Mouse (Mus musculus) heart, adult 2 months (tissue): ENCODE measurements around the gene Mcrip1. TPM values are rescaled to one million over a fixed set of nuclear protein-coding genes. Genes with fewer than 3 reads are reported as not detected.
"Not testable (repeated sequence)": the region's sequence is repeated elsewhere in the genome, so short reads cannot be mapped to it uniquely, and the experiment has no call there.

ENCODE experiments used
- DNase-seq, 2 experiments: peaks; one replicate each; pipeline ENCODE4 v3.0.0; 2021
- H3K27ac ChIP-seq: fragments of 200-600 bp; 2 replicates; pipeline ENCODE4 v1.8.1; 2022
- H3K27me3 ChIP-seq: fragments of 200-500 bp; 2 replicates; pipeline ENCODE4 v1.6.1; 2012; ENCODE audit warnings: mild to moderate bottlenecking, low read length, inconsistent platforms, mixed read lengths; ENCODE audit not compliant: control insufficient read depth, insufficient read depth
- H3K36me3 ChIP-seq: fragments of 200-500 bp; 2 replicates; pipeline ENCODE4 v1.6.1; 2012; ENCODE audit warnings: low read length, inconsistent platforms; ENCODE audit not compliant: control insufficient read depth, insufficient read depth
- H3K4me1 ChIP-seq: fragments of 200-500 bp; 2 replicates; pipeline ENCODE4 v1.6.1; 2011; ENCODE audit warnings: low read length; ENCODE audit not compliant: control insufficient read depth, insufficient read depth
- H3K4me3 ChIP-seq: fragments of 200-600 bp; 2 replicates; pipeline ENCODE4 v1.8.1; 2022
- H3K79me2 ChIP-seq: fragments of 200-500 bp; replicated peaks from 2 replicates; pipeline ENCODE4 v1.6.1; 2012; ENCODE audit warnings: mild to moderate bottlenecking, inconsistent platforms, low read length, moderate library complexity, mixed read lengths; ENCODE audit not compliant: control insufficient read depth, insufficient read depth
- H3K9ac ChIP-seq: fragments of 200-500 bp; 2 replicates; pipeline ENCODE4 v1.6.1; 2012; ENCODE audit warnings: low read depth, mild to moderate bottlenecking, control low read depth, inconsistent platforms, low read length, mixed read lengths
- CTCF ChIP-seq: fragments of 200-600 bp; IDR thresholded peaks from 2 replicates; pipeline ENCODE4 v1.8.1; 2022; ENCODE audit warnings: antibody characterized with exemption, mild to moderate bottlenecking, moderate library complexity
- EP300 ChIP-seq: fragments of 200-500 bp; IDR thresholded peaks from 2 replicates; pipeline ENCODE4 v1.6.1; 2011; ENCODE audit warnings: low read depth, low read length, control low read depth; ENCODE audit not compliant: insufficient read depth
- POLR2A ChIP-seq: fragments of 200-500 bp; IDR thresholded peaks from 2 replicates; pipeline ENCODE4 v1.6.1; 2011; ENCODE audit warnings: mild to moderate bottlenecking, low read depth, low read length, control low read depth; ENCODE audit not compliant: insufficient read depth
- WGBS: fragments of 180-500 bp; shearing (Covaris S2); methylation state at CpG from one replicate; pipeline ENCODE4 v1.1.7; 2018; 5-methylcytosine and 5-hydroxymethylcytosine counted together
- intact Hi-C: fragments of 180-260 bp; cut with DNase I; formaldehyde crosslinking; loops from one replicate; pipeline ENCODE4 v1.15.1; 2025
- polyA plus RNA-seq: library from polyadenylated mRNA; depleted of rRNA; stranded (reverse); fragments of >200 nt; gene quantifications from 2 replicates; pipeline ENCODE4 v1.2.3, GENCODE M21; 2012
- total RNA-seq, 2 experiments: library from RNA; stranded (reverse); gene quantifications; 2 replicates each; pipeline ENCODE4 v1.2.3; 2021

Gene Mcrip1
- total and polyA plus RNA-seq, 3 experiments = 38.5 to 84.9 (median 43.9) TPM

DNA sequence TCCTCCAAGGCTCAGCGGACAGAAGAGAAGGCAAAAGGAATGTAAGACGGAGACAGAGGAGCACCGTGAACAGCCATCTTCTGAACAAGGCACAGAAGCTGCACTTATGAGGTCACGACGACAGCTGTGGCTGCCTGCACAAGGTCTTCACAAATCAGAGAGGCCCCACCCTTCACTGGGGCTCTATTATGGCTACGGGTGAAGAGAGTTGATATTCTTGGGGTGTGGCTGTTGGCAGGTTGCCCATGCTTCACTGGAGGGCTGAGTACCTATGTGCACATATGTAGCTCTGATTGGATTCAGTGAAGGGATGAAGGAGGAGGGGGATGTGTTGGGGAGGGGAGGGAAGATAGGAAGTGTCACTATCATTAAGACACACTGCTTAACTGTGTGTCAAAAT, 31.0 kb downstream of the Mcrip1 start:
- no peak for DNase-seq
- no peak overlapping the region for H3K4me3 ChIP-seq
- H3K36me3 ChIP-seq = peaks cover 3% of the 10 kb centered on the region; the same call in 1 of the 2 replicates
- peaks cover 14% of the 10 kb centered on the region for H3K4me1 ChIP-seq
- no peak overlapping the region for H3K9ac ChIP-seq
- TF ChIP-seq POLR2A (no peak), CTCF (no peak), EP300 (no peak)
- peak overlapping the region; percentile 17; the same call in 1 of the 2 replicates for H3K27ac ChIP-seq
- H3K79me2 ChIP-seq = no peaks in the 10 kb centered on the region
- intact Hi-C loops = loop anchor here (2.0 to 10.0 kb wide), 2 partner anchors 30 to 256 kb away; partner anchors contain the start of gene Mcrip1
- 50% methylated on average over 6 of the region's 6 CpGs for WGBS
- no peaks in the 10 kb centered on the region for H3K27me3 ChIP-seq

GRCm38 (mm10) chr11:120518027-120518426, 31.5 kb downstream of the Mcrip1 start:
- Histone ChIP-seq H3K27ac (peak overlapping the region; percentile 20; the same call in 1 of the 2 replicates), H3K36me3 (peaks cover 3% of the 10 kb centered on the region; the same call in 1 of the 2 replicates)

GRCm38 (mm10) chr11:120517147-120517546, 32.4 kb downstream of the Mcrip1 start:
- intact Hi-C loops = loop anchor here (10.0 kb wide), 1 partner anchor 258 kb away; no protein-coding TSS in a partner anchor
- TF ChIP-seq POLR2A (no peak), EP300 (no peak), CTCF (no peak)
- no peak overlapping the region for H3K4me3 ChIP-seq
- no peaks in the 10 kb centered on the region for H3K27me3 ChIP-seq
- 86% methylated on average over 4 of the region's 4 CpGs for WGBS
- H3K9ac ChIP-seq = no peak overlapping the region
- no peak for DNase-seq
- peaks cover 14% of the 10 kb centered on the region for H3K4me1 ChIP-seq
- H3K36me3 ChIP-seq = peaks cover 3% of the 10 kb centered on the region; the same call in 1 of the 2 replicates
- H3K79me2 ChIP-seq = no peaks in the 10 kb centered on the region
- H3K27ac ChIP-seq = no peak overlapping the region

More at GRCm38 (mm10) chr11:120518027-120518426, 31.5 kb downstream of the Mcrip1 start:
- intact Hi-C loops = loop anchor here (2.0 to 10.0 kb wide), 2 partner anchors 31 to 257 kb away; partner anchors contain the start of gene Mcrip1
- WGBS = 35% methylated on average over 6 of the region's 6 CpGs
- Histone ChIP-seq H3K27me3 (no peaks in the 10 kb centered on the region), H3K79me2 (no peaks in the 10 kb centered on the region), H3K4me1 (peaks cover 14% of the 10 kb centered on the region), H3K9ac (no peak overlapping the region), H3K4me3 (no peak overlapping the region)
- DNase-seq = peak; percentile 68 to 79
- TF ChIP-seq EP300 = peak; percentile 80; the same call in 1 of the 2 replicates
- no peak for TF ChIP-seq POLR2A

- no peak overlapping the region for H3K9ac ChIP-seq
- 20% methylated on average over 17 of the region's 17 CpGs for WGBS
- no peaks in the 10 kb centered on the region for H3K79me2 ChIP-seq
- no peak overlapping the region for H3K4me3 ChIP-seq
- peak; percentile 100; the same call in 1 of the 2 replicates for TF ChIP-seq CTCF
- TF ChIP-seq POLR2A = no peak
- peak; percentile 95 for TF ChIP-seq EP300
- peaks cover 12% of the 10 kb centered on the region for H3K4me1 ChIP-seq
- no peak overlapping the region for H3K27ac ChIP-seq
- peaks cover 3% of the 10 kb centered on the region; the same call in 1 of the 2 replicates for H3K36me3 ChIP-seq
- no peaks in the 10 kb centered on the region for H3K27me3 ChIP-seq
- peak; percentile 86 to 94 for DNase-seq
- intact Hi-C loops = loop anchor here (1.0 to 10.0 kb wide), 5 partner anchors 27 to 259 kb away; partner anchors contain the start of genes Cenpx and Lrrc45
Measured at GRCm38 (mm10) chr11:120515611-120516010, 33.9 kb downstream of the Mcrip1 start.

GRCm38 (mm10) chr11:120514262-120514661, 35.3 kb downstream of the Mcrip1 start:
- intact Hi-C loops = loop anchor here (2.0 to 10.0 kb wide), 4 partner anchors 25 to 261 kb away; partner anchors contain the start of genes Cenpx and Lrrc45
- not testable (repeated sequence) for H3K79me2 ChIP-seq, H3K4me1 ChIP-seq, H3K9ac ChIP-seq, H3K27me3 ChIP-seq, DNase-seq, H3K4me3 ChIP-seq, H3K36me3 ChIP-seq, H3K27ac ChIP-seq
- 88% methylated on average over 2 of the region's 2 CpGs for WGBS

DNA sequence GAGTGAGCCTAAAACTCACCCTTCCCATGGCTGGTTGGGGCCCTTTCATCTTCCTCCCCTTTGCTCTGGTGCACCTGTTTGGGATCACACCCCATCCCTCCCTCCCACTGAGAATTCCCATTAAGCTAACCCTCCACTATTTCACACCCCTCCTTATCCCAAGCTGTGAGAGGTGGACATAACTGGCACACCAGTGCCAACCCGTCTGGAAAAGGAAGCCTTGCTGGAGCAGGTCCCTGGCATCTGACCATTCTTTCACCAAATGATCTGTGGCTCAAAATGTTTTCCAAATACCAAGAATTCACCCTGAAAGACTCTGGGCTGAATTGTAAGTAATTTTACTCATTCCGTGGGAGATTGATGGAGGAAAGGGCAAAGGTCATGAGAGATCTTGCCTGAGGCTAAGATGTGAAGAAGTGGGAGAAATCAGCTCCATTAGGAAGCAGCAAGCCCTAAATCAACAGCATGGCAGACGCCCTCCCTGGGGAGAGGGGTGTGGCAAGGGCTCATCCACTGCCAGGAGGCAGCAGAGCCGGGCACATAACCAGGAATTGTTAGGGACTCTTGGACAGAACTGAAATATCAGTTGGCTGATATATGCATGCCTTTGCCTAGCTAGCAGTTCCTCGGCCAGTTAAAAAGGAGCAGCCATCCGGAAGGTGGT, 36.6 kb downstream of the Mcrip1 start:
- no peak for TF ChIP-seq EP300
- TF ChIP-seq POLR2A = no peak
- no peak for TF ChIP-seq CTCF
- Histone ChIP-seq H3K9ac (no peak overlapping the region), H3K27ac (no peak overlapping the region), H3K79me2 (no peaks in the 10 kb centered on the region), H3K4me3 (no peak overlapping the region), H3K27me3 (no peaks in the 10 kb centered on the region), H3K4me1 (peaks cover 2% of the 10 kb centered on the region; the same call in 1 of the 2 replicates), H3K36me3 (no peaks in the 10 kb centered on the region)
- no peak for DNase-seq
- intact Hi-C loops = loop anchor here (10.0 kb wide), 1 partner anchor 262 kb away; no protein-coding TSS in a partner anchor
- 45% methylated on average over 6 of the region's 6 CpGs for WGBS
